13 mouse cellular contexts compared by ENCODE assay signal in the genomic region with DNA sequence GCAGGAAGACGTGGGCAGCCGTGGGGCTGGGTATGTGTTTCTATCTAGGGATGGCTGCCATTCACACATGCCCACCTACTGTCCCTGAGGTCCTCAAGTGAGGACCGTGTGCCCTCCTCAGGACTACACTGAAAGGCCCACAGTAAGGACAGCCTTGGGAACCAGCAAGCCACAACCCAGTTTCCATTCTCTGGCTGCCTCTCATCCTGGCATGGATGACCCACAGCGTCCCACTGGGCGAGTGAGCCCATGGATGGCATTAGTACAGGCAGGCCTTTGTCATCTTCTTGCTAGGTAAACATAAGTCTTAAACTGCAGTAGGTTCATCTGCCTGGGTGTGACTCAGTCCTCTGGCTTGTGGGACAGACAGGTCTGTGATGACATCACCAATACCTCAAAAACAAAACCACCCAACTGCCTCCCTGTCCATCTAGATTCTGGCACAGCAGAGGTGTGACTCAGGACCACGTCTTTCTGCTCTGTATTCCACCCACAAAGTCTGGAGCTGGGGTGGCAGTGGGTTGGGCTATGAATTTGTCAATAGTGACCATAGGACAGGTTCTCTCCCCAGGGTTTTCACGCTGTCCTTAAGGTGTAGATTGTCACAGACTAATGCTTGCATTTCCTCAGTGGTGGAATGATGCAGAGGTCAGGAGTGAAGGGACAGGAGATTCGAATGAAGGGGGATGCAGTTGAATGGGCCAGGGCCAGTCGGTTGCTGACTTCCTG. TPM values are rescaled to one million over a fixed set of nuclear protein-coding genes. Genes with fewer than 3 reads are reported as not detected.
A peak's percentile ranks its signal among the peaks of the same experiment; 100 is the strongest.
DNase-seq lines count a peak whose midpoint lies in the region; ATAC-seq and TF ChIP-seq lines count a peak whose summit lies in the region.
"Had no signal": no experiment of that assay in that cellular context is flagged by ENCODE, and none has a peak within 500 bp of the region (broad histone marks: within the 10 kb centered on the region; RNA-seq: fewer than 3 reads in every experiment).

No protein-coding gene starts in this region.

- no peak overlapping the region for H3K9ac ChIP-seq in liver, adult 2 months (ENCODE audit: low read depth, low read length)
- H3K9ac ChIP-seq in liver, embryonic 11.5 days (ENCODE audit: low read depth, low read length): no peak overlapping the region
- H3K9ac ChIP-seq: liver, embryonic 15.5 days had no signal

- ATAC-seq in liver, embryonic 11.5 days (replicated peaks; ENCODE audit: low FRiP score): no peak
- peak; percentile 73 for ATAC-seq in inflammation-experienced regulatory T-cells, adult 6 months
- ATAC-seq: midbrain, embryonic 16.5 days had no signal

- DNase-seq in gastrocnemius, adult 2 months: no peak
- no peak for DNase-seq in gastrocnemius, postnatal 4 days (ENCODE audit: low spot score in 2 of 2)
- DNase-seq in liver, adult 2 months (ENCODE audit: extremely low read depth, low read depth, low spot score): peak; percentile 49
- DNase-seq in liver, embryonic 11.5 days (ENCODE audit: low spot score): no peak
- peak; percentile 51 for DNase-seq in CD4-positive helper T cell, adult 2 months (ENCODE audit: low read depth, low spot score)
- no peak for DNase-seq in layer of hippocampus, adult 8-10 months (ENCODE audit: low spot score in 2 of 2)
- DNase-seq in layer of hippocampus, adult 9-10 months (ENCODE audit: low spot score): no peak
- DNase-seq: kidney, adult 9 months; thymus, postnatal 25 days had no signal

- peak overlapping the region; percentile 76 for H3K27ac ChIP-seq in gastrocnemius, adult 2 months
- no peak overlapping the region for H3K27ac ChIP-seq in liver, adult 2 months (replicated peaks; ENCODE audit: insufficient read depth, low read depth, low read length)
- H3K27ac ChIP-seq in liver, embryonic 11.5 days (ENCODE audit: low read depth, low read length): no peak overlapping the region
- H3K27ac ChIP-seq: liver, embryonic 15.5 days had no signal

- no peaks in the 10 kb centered on the region for H3K9me3 ChIP-seq in liver, embryonic 11.5 days (ENCODE audit: control insufficient read depth, low read length)
- H3K9me3 ChIP-seq: G1E; liver, embryonic 15.5 days had no signal

- intact Hi-C loops in gastrocnemius, adult 2 months (cut with DNase I): no loop called here

- no peak for TF ChIP-seq CTCF in gastrocnemius, adult 2 months (IDR thresholded peaks at IDR 0.05)
- no peak for TF ChIP-seq CTCF in liver, adult 2 months (IDR thresholded peaks at IDR 0.05; ENCODE audit: low read depth, low read length)

- WGBS in liver, adult 2 months: 51% methylated on average over 9 of the region's 9 CpGs
- WGBS in liver, embryonic 11.5 days: 72% methylated on average over 9 of the region's 9 CpGs

- peak overlapping the region; percentile 48 for H3K4me3 ChIP-seq in gastrocnemius, adult 2 months
- H3K4me3 ChIP-seq in liver, adult 2 months (ENCODE audit: insufficient read depth, low read depth, low read length): no peak overlapping the region
- no peak overlapping the region for H3K4me3 ChIP-seq in liver, embryonic 11.5 days (ENCODE audit: low read depth, low read length)
- H3K4me3 ChIP-seq: liver, embryonic 15.5 days had no signal

- H3K36me3 ChIP-seq in liver, adult 2 months (ENCODE audit: control insufficient read depth, insufficient read depth, low read length): no peaks in the 10 kb centered on the region
- H3K36me3 ChIP-seq in liver, embryonic 11.5 days (ENCODE audit: control insufficient read depth, insufficient read depth, low read length): no peaks in the 10 kb centered on the region

- no peak for TF ChIP-seq POLR2A in liver, adult 2 months (IDR thresholded peaks at IDR 0.05; ENCODE audit: extremely low read depth, insufficient read depth, low read length)

- peaks cover 34% of the 10 kb centered on the region; the same call in 1 of the 2 replicates for H3K79me2 ChIP-seq in liver, adult 2 months (ENCODE audit: control insufficient read depth, insufficient read depth, low read length)

- peaks cover 26% of the 10 kb centered on the region for H3K4me1 ChIP-seq in liver, adult 2 months (ENCODE audit: control insufficient read depth, insufficient read depth, low read length)
- peaks cover 11% of the 10 kb centered on the region for H3K4me1 ChIP-seq in liver, embryonic 11.5 days (replicated peaks; ENCODE audit: control insufficient read depth, insufficient read depth, low read length)

- H3K27me3 ChIP-seq in liver, adult 2 months (ENCODE audit: control insufficient read depth, insufficient read depth, low read length): no peaks in the 10 kb centered on the region
- no peaks in the 10 kb centered on the region for H3K27me3 ChIP-seq in liver, embryonic 11.5 days (replicated peaks; ENCODE audit: control insufficient read depth, insufficient read depth, low read length)

- no peak overlapping the region for H3K4me2 ChIP-seq in liver, embryonic 11.5 days
- H3K4me2 ChIP-seq: liver, embryonic 15.5 days had no signal

RNA-seq across cellular contexts. Expression of gene Hip1r, which starts 7.3 kb away (rescaled TPM):
- 10 to 100 TPM in 1 of 2 experiments, 1 to 10 TPM in 1; 5.6 to 14.3 TPM for total RNA-seq in gastrocnemius, adult 2 months (2021)
- 1 to 10 TPM; 5.5 to 6.6 TPM for total RNA-seq in gastrocnemius, postnatal 4 days (2021)
- 9.1 and 9.7 TPM in 2 replicates for total RNA-seq in liver, adult 2 months (2014; rRNA removed)
- 9.2 and 11.5 TPM in 2 replicates for polyA plus RNA-seq in liver, adult 2 months (2012; rRNA removed)
- polyA plus RNA-seq in liver, embryonic 11.5 days (2014; fragmentation: Nextera tagmentation; extraction: Ambion mirVana): 20.2 and 20.6 TPM in 2 replicates
- 10 to 100 TPM in 2 of 3 experiments, 1 to 10 TPM in 1; 5.9 to 20.1 (median 14.8) TPM for polyA plus RNA-seq in inflammation-experienced regulatory T-cells, adult 6 months (2017; shearing (Covaris generic))
- 10 to 100 TPM; 33.5 to 47.0 (median 44.6) TPM for total RNA-seq in layer of hippocampus, adult 8-10 months (2022)

RNA-seq across cellular contexts. Expression of gene Ccdc62, which starts 50.2 kb away (rescaled TPM):
- total RNA-seq in gastrocnemius, adult 2 months (2021): under 1 TPM; 0.66 to 0.73 TPM
- total RNA-seq in gastrocnemius, postnatal 4 days (2021): 1 to 10 TPM; 2.5 to 4.1 TPM
- total RNA-seq in liver, adult 2 months (2014; rRNA removed): 2.1 and 2.2 TPM in 2 replicates
- polyA plus RNA-seq in liver, adult 2 months (2012; rRNA removed): 1.8 and 3.2 TPM in 2 replicates
- 5.9 and 7.1 TPM in 2 replicates for polyA plus RNA-seq in liver, embryonic 11.5 days (2014; fragmentation: Nextera tagmentation; extraction: Ambion mirVana)
- 10 to 100 TPM in 1 of 3 experiments, 1 to 10 TPM in 2; 6.2 to 16.6 (median 8.1) TPM for polyA plus RNA-seq in inflammation-experienced regulatory T-cells, adult 6 months (2017; shearing (Covaris generic))
- total RNA-seq in layer of hippocampus, adult 8-10 months (2022): 1 to 10 TPM; 2.1 to 7.2 (median 5.2) TPM

RNA-seq across cellular contexts. Expression of gene Vps37b, which starts 51.4 kb away (rescaled TPM):
- total RNA-seq in gastrocnemius, adult 2 months (2021): 1 to 10 TPM; 4.1 to 6.2 TPM
- total RNA-seq in gastrocnemius, postnatal 4 days (2021): 10 to 100 TPM; 24.4 to 29.3 TPM
- 4.4 and 6.2 TPM in 2 replicates for total RNA-seq in liver, adult 2 months (2014; rRNA removed)
- polyA plus RNA-seq in liver, adult 2 months (2012; rRNA removed): 27.3 and 31.4 TPM in 2 replicates
- polyA plus RNA-seq in liver, embryonic 11.5 days (2014; fragmentation: Nextera tagmentation; extraction: Ambion mirVana): 31.3 TPM in 2 replicates
- 10 to 100 TPM; 18.4 to 21.9 (median 18.7) TPM for polyA plus RNA-seq in inflammation-experienced regulatory T-cells, adult 6 months (2017; shearing (Covaris generic))
- total RNA-seq in layer of hippocampus, adult 8-10 months (2022): 10 to 100 TPM; 35.9 to 39.4 (median 36.6) TPM

RNA-seq across cellular contexts. Expression of gene Gm43518, which starts 53.5 kb away (rescaled TPM):
- 1 to 10 TPM in 1 of 2 experiments, under 1 TPM in 1; 0.89 to 1.1 TPM for total RNA-seq in gastrocnemius, adult 2 months (2021)
- under 1 TPM in 1 of 2 experiments, not detected in 1; 0.69 TPM for total RNA-seq in gastrocnemius, postnatal 4 days (2021)
- 1.2 TPM in 1 of 2 replicates, not detected in the other for total RNA-seq in liver, adult 2 months (2014; rRNA removed)
- polyA plus RNA-seq in liver, adult 2 months (2012; rRNA removed): 0.31 TPM in 1 of 2 replicates, not detected in the other
- polyA plus RNA-seq in liver, embryonic 11.5 days (2014; fragmentation: Nextera tagmentation; extraction: Ambion mirVana): 2.8 TPM in 2 replicates
- polyA plus RNA-seq in inflammation-experienced regulatory T-cells, adult 6 months (2017; shearing (Covaris generic)): 1 to 10 TPM in 2 of 3 experiments, not detected in 1; 4.9 to 5.1 TPM
- total RNA-seq in layer of hippocampus, adult 8-10 months (2022): 1 to 10 TPM in 3 of 4 experiments, under 1 TPM in 1; 0.87 to 2.4 (median 1.9) TPM
- polyA plus RNA-seq: G1E had no signal

Comparison
In these comparisons a context has a peak if more than half of its experiments do, and no peak if none do; other contexts are left out.
1. DNase-seq: peak in liver, adult 2 months (single experiment) and CD4-positive helper T cell, adult 2 months (single experiment); none in gastrocnemius, adult 2 months (single experiment), gastrocnemius, postnatal 4 days (0 of 2), liver, embryonic 11.5 days (single experiment), layer of hippocampus, adult 8-10 months (0 of 2) and layer of hippocampus, adult 9-10 months (single experiment).